Mouse (Mus musculus): ENCODE measurements around the gene Tmco4. TPM values are rescaled to one million over a fixed set of nuclear protein-coding genes. Genes with fewer than 3 reads are reported as not detected.
"Not testable (repeated sequence)": the region's sequence is repeated elsewhere in the genome, so short reads cannot be mapped to it uniquely, and the experiment has no call there.

Tmco4 gene
- polyA plus RNA-seq, 1 experiment from 2014 or later: 12.7 TPM

- no peaks in the 10 kb centered on the region for H3K36me3 ChIP-seq (ENCODE audit: control insufficient read depth, insufficient read depth, low read length)
- peak overlapping the region; percentile 48 for H3K4me2 ChIP-seq (ENCODE audit: low read depth, low read length)
- 44% methylated on average over 16 of the region's 16 CpGs for WGBS
- peak overlapping the region; percentile 61 for H3K27ac ChIP-seq (ENCODE audit: low read length)
- no peaks in the 10 kb centered on the region for H3K27me3 ChIP-seq (ENCODE audit: control insufficient read depth, insufficient read depth, low read length)
- H3K9me3 ChIP-seq (replicated peaks; ENCODE audit: control insufficient read depth, low read length): no peaks in the 10 kb centered on the region
- peaks cover 20% of the 10 kb centered on the region; the same call in 1 of the 2 replicates for H3K4me1 ChIP-seq (ENCODE audit: control insufficient read depth, insufficient read depth, low read length)
- no peak for ATAC-seq (ENCODE audit: insufficient read depth, low FRiP score)
- H3K9ac ChIP-seq (ENCODE audit: low read length): peak overlapping the region; percentile 46; the same call in 1 of the 2 replicates
- peak overlapping the region; percentile 39 for H3K4me3 ChIP-seq (replicated peaks; ENCODE audit: low read length)
Observed at GRCm38 (mm10) chr4:138968772-138969556, 3.7 kb upstream of the Tmco4 start.

GRCm38 (mm10) chr4:138969736-138970135, 3.0 kb upstream of the Tmco4 start:
- H3K4me2 ChIP-seq (ENCODE audit: low read depth, low read length): peak overlapping the region; percentile 48; the same call in 1 of the 2 replicates
- no peaks in the 10 kb centered on the region for H3K27me3 ChIP-seq (ENCODE audit: control insufficient read depth, insufficient read depth, low read length)
- 34% methylated on average over 9 of the region's 9 CpGs for WGBS
- H3K9me3 ChIP-seq (replicated peaks; ENCODE audit: control insufficient read depth, low read length): no peaks in the 10 kb centered on the region
- no peak for ATAC-seq (ENCODE audit: insufficient read depth, low FRiP score)
- H3K36me3 ChIP-seq (ENCODE audit: control insufficient read depth, insufficient read depth, low read length): no peaks in the 10 kb centered on the region
- peak overlapping the region; percentile 61 for H3K27ac ChIP-seq (ENCODE audit: low read length)
- H3K4me3 ChIP-seq (replicated peaks; ENCODE audit: low read length): no peak overlapping the region; the same call in 1 of the 2 replicates
- H3K9ac ChIP-seq (ENCODE audit: low read length): peak overlapping the region; percentile 34; the same call in 1 of the 2 replicates
- peaks cover 20% of the 10 kb centered on the region; the same call in 1 of the 2 replicates for H3K4me1 ChIP-seq (ENCODE audit: control insufficient read depth, insufficient read depth, low read length)

- Histone ChIP-seq H3K9ac (ENCODE audit: low read length) (no peak overlapping the region), H3K36me3 (ENCODE audit: control insufficient read depth, insufficient read depth, low read length) (no peaks in the 10 kb centered on the region), H3K4me1 (ENCODE audit: control insufficient read depth, insufficient read depth, low read length) (peaks cover 15% of the 10 kb centered on the region; the same call in 1 of the 2 replicates), H3K4me2 (ENCODE audit: low read depth, low read length) (no peak overlapping the region), H3K27ac (ENCODE audit: low read length) (peak overlapping the region; percentile 38; the same call in 1 of the 2 replicates), H3K4me3 (replicated peaks; ENCODE audit: low read length) (no peak overlapping the region), H3K9me3 (replicated peaks; ENCODE audit: control insufficient read depth, low read length) (no peaks in the 10 kb centered on the region), H3K27me3 (ENCODE audit: control insufficient read depth, insufficient read depth, low read length) (no peaks in the 10 kb centered on the region)
- 82% methylated on average over 6 of the region's 6 CpGs for WGBS
- no peak for ATAC-seq (ENCODE audit: insufficient read depth, low FRiP score)
Observed at GRCm38 (mm10) chr4:138971371-138971770, 1.3 kb upstream of the Tmco4 start.

- peak overlapping the region; percentile 93 for H3K27ac ChIP-seq (ENCODE audit: low read length)
- peak overlapping the region; percentile 90 for H3K9ac ChIP-seq (ENCODE audit: low read length)
- peak; percentile 56; the same call in 1 of the 2 replicates for ATAC-seq (ENCODE audit: insufficient read depth, low FRiP score)
- 12% methylated on average over 20 of the region's 20 CpGs for WGBS
- no peaks in the 10 kb centered on the region for H3K9me3 ChIP-seq (replicated peaks; ENCODE audit: control insufficient read depth, low read length)
- no peaks in the 10 kb centered on the region for H3K36me3 ChIP-seq (ENCODE audit: control insufficient read depth, insufficient read depth, low read length)
- H3K27me3 ChIP-seq (ENCODE audit: control insufficient read depth, insufficient read depth, low read length): no peaks in the 10 kb centered on the region
- H3K4me1 ChIP-seq (ENCODE audit: control insufficient read depth, insufficient read depth, low read length): peaks cover 15% of the 10 kb centered on the region; the same call in 1 of the 2 replicates
- H3K4me2 ChIP-seq (ENCODE audit: low read depth, low read length): peak overlapping the region; percentile 88
- peak overlapping the region; percentile 66 for H3K4me3 ChIP-seq (replicated peaks; ENCODE audit: low read length)
Observed at GRCm38 (mm10) chr4:138972139-138972826, 405 bp upstream of the Tmco4 start.

GRCm38 (mm10) chr4:138973719-138974115, 1.0 kb downstream of the Tmco4 start:
- peak overlapping the region; percentile 90 for H3K9ac ChIP-seq (ENCODE audit: low read length)
- H3K4me1 ChIP-seq (ENCODE audit: control insufficient read depth, insufficient read depth, low read length): peaks cover 15% of the 10 kb centered on the region; the same call in 1 of the 2 replicates
- no peaks in the 10 kb centered on the region for H3K27me3 ChIP-seq (ENCODE audit: control insufficient read depth, insufficient read depth, low read length)
- ATAC-seq (ENCODE audit: insufficient read depth, low FRiP score): peak; percentile 2; the same call in 1 of the 2 replicates
- peak overlapping the region; percentile 93 for H3K27ac ChIP-seq (ENCODE audit: low read length)
- peak overlapping the region; percentile 88 for H3K4me2 ChIP-seq (ENCODE audit: low read depth, low read length)
- peak overlapping the region; percentile 66 for H3K4me3 ChIP-seq (replicated peaks; ENCODE audit: low read length)
- no peaks in the 10 kb centered on the region for H3K9me3 ChIP-seq (replicated peaks; ENCODE audit: control insufficient read depth, low read length)
- WGBS: 61% methylated on average over 3 of the region's 3 CpGs
- no peaks in the 10 kb centered on the region for H3K36me3 ChIP-seq (ENCODE audit: control insufficient read depth, insufficient read depth, low read length)

GRCm38 (mm10) chr4:138974540-138974939, 1.9 kb downstream of the Tmco4 start:
- H3K36me3 ChIP-seq (ENCODE audit: control insufficient read depth, insufficient read depth, low read length); H3K9me3 ChIP-seq (replicated peaks; ENCODE audit: control insufficient read depth, low read length); H3K4me3 ChIP-seq (replicated peaks; ENCODE audit: low read length); ATAC-seq (ENCODE audit: insufficient read depth, low FRiP score); H3K9ac ChIP-seq (ENCODE audit: low read length); H3K27me3 ChIP-seq (ENCODE audit: control insufficient read depth, insufficient read depth, low read length); H3K27ac ChIP-seq (ENCODE audit: low read length); H3K4me2 ChIP-seq (ENCODE audit: low read depth, low read length): not testable (repeated sequence)
- peaks cover 15% of the 10 kb centered on the region; the same call in 1 of the 2 replicates for H3K4me1 ChIP-seq (ENCODE audit: control insufficient read depth, insufficient read depth, low read length)
- 83% methylated on average over 2 of the region's 2 CpGs for WGBS

GRCm38 (mm10) chr4:138975194-138975593, 2.5 kb downstream of the Tmco4 start:
- Histone ChIP-seq H3K27me3 (ENCODE audit: control insufficient read depth, insufficient read depth, low read length) (no peaks in the 10 kb centered on the region), H3K36me3 (ENCODE audit: control insufficient read depth, insufficient read depth, low read length) (no peaks in the 10 kb centered on the region), H3K4me1 (ENCODE audit: control insufficient read depth, insufficient read depth, low read length) (peaks cover 12% of the 10 kb centered on the region; the same call in 1 of the 2 replicates), H3K4me3 (replicated peaks; ENCODE audit: low read length) (no peak overlapping the region), H3K9ac (ENCODE audit: low read length) (no peak overlapping the region), H3K4me2 (ENCODE audit: low read depth, low read length) (no peak overlapping the region), H3K9me3 (replicated peaks; ENCODE audit: control insufficient read depth, low read length) (no peaks in the 10 kb centered on the region), H3K27ac (ENCODE audit: low read length) (no peak overlapping the region)
- 50% methylated on average over 3 of the region's 3 CpGs for WGBS
- ATAC-seq (ENCODE audit: insufficient read depth, low FRiP score): no peak

GRCm38 (mm10) chr4:138976046-138976445, 3.4 kb downstream of the Tmco4 start:
- ATAC-seq (ENCODE audit: insufficient read depth, low FRiP score): no peak
- no peak overlapping the region for H3K9ac ChIP-seq (ENCODE audit: low read length)
- H3K27me3 ChIP-seq (ENCODE audit: control insufficient read depth, insufficient read depth, low read length): no peaks in the 10 kb centered on the region
- H3K4me3 ChIP-seq (replicated peaks; ENCODE audit: low read length): no peak overlapping the region
- H3K27ac ChIP-seq (ENCODE audit: low read length): no peak overlapping the region
- no peaks in the 10 kb centered on the region for H3K36me3 ChIP-seq (ENCODE audit: control insufficient read depth, insufficient read depth, low read length)
- no peak overlapping the region for H3K4me2 ChIP-seq (ENCODE audit: low read depth, low read length)
- H3K9me3 ChIP-seq (replicated peaks; ENCODE audit: control insufficient read depth, low read length): no peaks in the 10 kb centered on the region
- peaks cover 9% of the 10 kb centered on the region; the same call in 1 of the 2 replicates for H3K4me1 ChIP-seq (ENCODE audit: control insufficient read depth, insufficient read depth, low read length)
- 48% methylated on average over 6 of the region's 6 CpGs for WGBS

- 80% methylated on average over 8 of the region's 8 CpGs for WGBS
- no peak for ATAC-seq (ENCODE audit: insufficient read depth, low FRiP score)
- Histone ChIP-seq H3K9ac (ENCODE audit: low read length) (no peak overlapping the region), H3K27me3 (ENCODE audit: control insufficient read depth, insufficient read depth, low read length) (no peaks in the 10 kb centered on the region), H3K27ac (ENCODE audit: low read length) (no peak overlapping the region), H3K4me2 (ENCODE audit: low read depth, low read length) (no peak overlapping the region), H3K36me3 (ENCODE audit: control insufficient read depth, insufficient read depth, low read length) (no peaks in the 10 kb centered on the region), H3K4me3 (replicated peaks; ENCODE audit: low read length) (no peak overlapping the region), H3K9me3 (replicated peaks; ENCODE audit: control insufficient read depth, low read length) (no peaks in the 10 kb centered on the region), H3K4me1 (ENCODE audit: control insufficient read depth, insufficient read depth, low read length) (0 out of 2 replicates have a peak, but pooled peaks cover 3% of the 10 kb centered on the region)
Observed at GRCm38 (mm10) chr4:138980021-138980420, 7.3 kb downstream of the Tmco4 start.

All from stomach, embryonic 16.5 days (tissue).